Mouse (Mus musculus) stomach, embryonic 14.5 days (tissue): ENCODE measurements at regions not wholly inside any gene's neighbourhood (a gene's known extent, or its start where the extent isn't known, plus 50 kb on each side); places are given as distances from the start of the nearest gene placed in this dataset.

Source experiments
- ATAC-seq: fragments of 200-750 bp; cut with Nextera tagmentation; 2 replicates; pipeline ENCODE4 v1.8.0; 2017; ENCODE audit warnings: low read depth, moderate TSS enrichment; ENCODE audit not compliant: insufficient number of reproducible peaks, insufficient read depth, low FRiP score
- H3K27ac ChIP-seq: fragments of 300-500 bp; sonication (generic); 2 replicates; pipeline ENCODE4 v1.5.1; 2014; ENCODE audit warnings: mild to moderate bottlenecking, low read length, moderate library complexity, mixed read lengths
- H3K27me3 ChIP-seq: fragments of 300-500 bp; sonication (generic); 2 replicates; pipeline ENCODE4 v1.6.1; 2014; ENCODE audit warnings: low read length, control low read depth, mixed read lengths; ENCODE audit not compliant: control insufficient read depth, insufficient read depth
- H3K36me3 ChIP-seq: fragments of 300-500 bp; sonication (generic); 2 replicates; pipeline ENCODE4 v1.6.1; 2014; ENCODE audit warnings: mild to moderate bottlenecking, control low read depth, low read length, moderate library complexity, mixed read lengths; ENCODE audit not compliant: control insufficient read depth, insufficient read depth
- H3K4me1 ChIP-seq: fragments of 300-500 bp; sonication (generic); 2 replicates; pipeline ENCODE4 v1.6.1; 2014; ENCODE audit warnings: low read length, control low read depth, mixed read lengths; ENCODE audit not compliant: control insufficient read depth, insufficient read depth
- H3K4me2 ChIP-seq: fragments of 300-500 bp; sonication (generic); replicated peaks from 2 replicates; pipeline ENCODE4 v1.6.1; 2014; ENCODE audit warnings: low read depth, low read length, control low read depth
- H3K4me3 ChIP-seq: fragments of 300-500 bp; sonication (generic); 2 replicates; pipeline ENCODE4 v1.5.1; 2014; ENCODE audit warnings: low read depth, low read length, control low read depth
- H3K9ac ChIP-seq: fragments of 300-500 bp; sonication (generic); replicated peaks from 2 replicates; pipeline ENCODE4 v1.6.1; 2014; ENCODE audit warnings: low read depth, mild to moderate bottlenecking, control low read depth, low read length, moderate library complexity, mixed read lengths
- H3K9me3 ChIP-seq: fragments of 300-500 bp; sonication (generic); 2 replicates; pipeline ENCODE4 v1.6.1; 2016; ENCODE audit warnings: low read depth, low read length, control low read depth; ENCODE audit not compliant: control insufficient read depth
- WGBS: fragments of 180-500 bp; shearing (Covaris S2); extraction: QIAGEN DNeasy Blood & Tissue Kit; methylation state at CpG from one replicate; pipeline ENCODE4 v1.1.7; 2014; 5-methylcytosine and 5-hydroxymethylcytosine counted together

DNA sequence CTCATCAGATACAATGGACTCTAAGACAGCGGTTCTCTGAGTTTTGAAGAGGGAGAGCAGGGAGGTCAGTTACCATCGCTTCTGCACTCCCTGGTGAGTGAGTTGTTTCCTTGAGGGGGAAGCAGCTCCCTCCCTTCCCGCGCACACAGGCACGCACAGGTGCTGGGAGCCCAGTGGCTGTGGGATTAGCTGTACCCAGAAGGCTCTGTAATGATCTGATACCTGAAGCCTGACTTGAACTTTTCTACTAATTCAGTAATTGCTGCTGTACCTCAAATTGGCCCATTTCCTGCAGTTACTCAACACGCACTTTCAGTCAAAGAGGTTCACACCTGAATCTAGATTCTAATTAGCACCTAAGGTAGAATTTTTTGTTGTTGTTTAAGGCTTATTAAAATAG is 158.6 kb downstream of the Sox2 start:
- Histone ChIP-seq H3K4me1 (no peaks in the 10 kb centered on the region), H3K27ac (no peak overlapping the region), H3K9me3 (no peaks in the 10 kb centered on the region), H3K36me3 (no peaks in the 10 kb centered on the region), H3K9ac (no peak overlapping the region), H3K27me3 (no peaks in the 10 kb centered on the region), H3K4me2 (no peak overlapping the region), H3K4me3 (no peak overlapping the region)
- ATAC-seq, result no peak
- WGBS, result 22% methylated on average over 6 of the region's 6 CpGs

DNA sequence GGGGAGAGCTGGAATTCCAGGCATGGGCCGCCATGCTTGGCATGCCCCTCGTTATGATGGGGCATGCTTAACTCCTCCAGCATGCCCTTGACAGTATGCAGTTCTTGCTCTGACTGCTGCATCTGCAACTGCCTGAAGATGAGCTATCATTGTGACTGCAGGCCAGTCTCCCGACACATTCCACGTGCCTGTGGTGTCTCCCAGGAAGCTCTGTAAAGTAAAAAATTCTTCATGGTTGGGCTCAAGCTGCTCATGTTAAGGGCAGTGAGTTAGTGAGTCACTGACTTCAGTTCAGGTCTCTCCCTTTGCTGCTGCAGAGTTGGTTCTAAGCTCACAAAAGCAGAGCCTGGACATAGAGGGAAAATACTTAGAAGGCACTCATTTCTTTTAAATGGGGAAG is 161.5 kb downstream of the Sox2 start:
- ATAC-seq, result no peak

GRCm38 (mm10) chr3:34813046-34813625 is 162.9 kb downstream of the Sox2 start:
- ATAC-seq, result no peak
- WGBS, result 32% methylated on average over 9 of the region's 9 CpGs
- Histone ChIP-seq H3K9me3 (no peaks in the 10 kb centered on the region), H3K4me2 (no peak overlapping the region), H3K9ac (no peak overlapping the region), H3K27me3 (no peaks in the 10 kb centered on the region), H3K4me1 (no peaks in the 10 kb centered on the region), H3K27ac (no peak overlapping the region), H3K36me3 (no peaks in the 10 kb centered on the region), H3K4me3 (no peak overlapping the region)

More for the DNA sequence above, 161.5 kb downstream of the Sox2 start:
- Histone ChIP-seq H3K4me3 (no peak overlapping the region), H3K36me3 (no peaks in the 10 kb centered on the region), H3K4me1 (no peaks in the 10 kb centered on the region), H3K4me2 (no peak overlapping the region), H3K27me3 (no peaks in the 10 kb centered on the region), H3K9ac (no peak overlapping the region), H3K27ac (no peak overlapping the region), H3K9me3 (no peaks in the 10 kb centered on the region)
- 70% methylated on average over 4 of the region's 4 CpGs for WGBS

DNA sequence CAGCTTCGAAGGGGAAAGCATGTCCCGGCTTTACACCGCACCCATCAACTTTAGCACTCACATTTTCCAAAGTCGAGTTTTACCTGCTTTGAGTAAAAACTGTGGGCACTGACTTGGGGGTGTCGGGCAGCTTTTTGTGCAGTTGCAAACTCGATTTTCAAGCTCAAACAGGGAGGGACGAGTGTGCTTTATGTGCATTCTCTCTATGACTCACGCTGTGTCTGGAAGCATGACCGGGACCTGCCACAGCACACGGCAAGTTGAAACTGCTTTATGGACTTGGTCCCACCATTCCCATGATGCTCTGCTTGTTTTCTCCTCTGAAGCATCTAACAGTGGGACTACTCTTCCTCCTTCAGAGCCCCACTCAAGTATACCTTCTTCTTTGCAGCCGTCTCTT is 174.8 kb downstream of the Sox2 start:
- WGBS, result 70% methylated on average over 11 of the region's 11 CpGs
- peak overlapping the region; percentile 36; the same call in 1 of the 2 replicates for H3K27ac ChIP-seq
- H3K27me3 ChIP-seq, result no peaks in the 10 kb centered on the region
- no peaks in the 10 kb centered on the region for H3K36me3 ChIP-seq
- no peak overlapping the region for H3K4me2 ChIP-seq
- 0 out of 2 replicates have a peak, but pooled peaks cover 3% of the 10 kb centered on the region for H3K4me1 ChIP-seq
- H3K9ac ChIP-seq, result no peak overlapping the region
- no peak overlapping the region for H3K4me3 ChIP-seq
- H3K9me3 ChIP-seq, result no peaks in the 10 kb centered on the region
- no peak for ATAC-seq

DNA sequence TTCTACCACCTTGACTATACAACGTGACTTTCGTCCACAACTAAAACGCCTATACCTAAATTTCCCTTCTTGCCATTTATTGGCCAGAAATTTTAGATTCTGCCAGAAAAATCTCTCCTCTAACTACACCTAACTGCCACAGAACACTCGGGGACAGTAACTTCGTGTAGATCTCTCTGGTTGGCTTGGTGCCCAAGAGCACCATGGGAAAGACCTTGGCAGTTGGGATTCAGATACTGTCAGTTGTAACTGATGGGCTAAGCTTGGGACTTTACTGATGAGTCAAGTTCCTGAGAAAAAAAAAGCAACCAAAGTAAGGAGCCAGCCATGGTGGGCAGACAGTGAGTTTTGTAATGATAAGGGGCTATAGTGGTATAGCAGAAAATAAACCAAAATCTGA is 176.2 kb downstream of the Sox2 start:
- H3K36me3 ChIP-seq, result no peaks in the 10 kb centered on the region
- H3K4me3 ChIP-seq, result no peak overlapping the region
- 89% methylated on average over 5 of the region's 5 CpGs for WGBS
- H3K9ac ChIP-seq, result no peak overlapping the region
- H3K27ac ChIP-seq, result no peak overlapping the region
- no peaks in the 10 kb centered on the region for H3K27me3 ChIP-seq
- H3K4me1 ChIP-seq, result 0 out of 2 replicates have a peak, but pooled peaks cover 3% of the 10 kb centered on the region
- no peaks in the 10 kb centered on the region for H3K9me3 ChIP-seq
- ATAC-seq, result no peak
- H3K4me2 ChIP-seq, result no peak overlapping the region

DNA sequence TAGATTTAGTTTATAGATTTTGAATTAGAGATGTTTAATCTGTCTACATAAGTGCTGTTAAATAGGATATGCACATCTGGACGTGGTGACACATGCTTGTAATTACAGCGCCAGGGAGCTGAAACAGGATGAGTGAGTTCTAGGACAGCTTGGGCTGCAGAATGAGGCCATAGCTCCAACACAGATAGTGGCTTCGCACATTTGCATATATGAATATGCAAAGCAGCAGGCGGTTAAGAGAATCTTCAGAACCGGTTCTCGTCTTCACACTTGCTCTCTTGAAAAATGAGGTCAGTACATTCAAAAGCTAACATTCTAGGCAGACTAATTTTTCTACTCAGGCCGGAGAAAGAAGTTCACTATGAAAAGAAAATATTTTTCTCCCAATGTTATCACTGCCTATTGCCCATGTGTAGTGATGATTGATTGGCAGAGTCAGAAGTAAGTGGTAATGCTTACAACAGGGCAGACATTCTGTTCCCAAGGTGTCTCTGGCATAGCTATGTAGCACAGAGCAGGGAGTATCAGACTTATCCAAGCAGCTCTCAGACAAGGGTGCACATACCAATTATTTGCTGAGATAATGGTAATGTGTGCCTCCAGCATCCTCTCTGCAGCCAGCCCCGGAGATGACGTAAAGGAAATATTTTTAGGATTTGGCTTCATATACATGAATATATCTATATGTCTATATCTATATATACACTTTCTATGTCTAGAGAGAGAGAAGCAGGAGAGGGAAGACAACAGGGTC is 178.4 kb downstream of the Sox2 start:
- Histone ChIP-seq H3K4me2 (no peak overlapping the region), H3K27me3 (no peaks in the 10 kb centered on the region), H3K9me3 (no peaks in the 10 kb centered on the region), H3K27ac (no peak overlapping the region), H3K4me1 (0 out of 2 replicates have a peak, but pooled peaks cover 3% of the 10 kb centered on the region), H3K36me3 (no peaks in the 10 kb centered on the region), H3K9ac (no peak overlapping the region), H3K4me3 (no peak overlapping the region)
- ATAC-seq, result no peak
- WGBS, result 62% methylated on average over 9 of the region's 9 CpGs

DNA sequence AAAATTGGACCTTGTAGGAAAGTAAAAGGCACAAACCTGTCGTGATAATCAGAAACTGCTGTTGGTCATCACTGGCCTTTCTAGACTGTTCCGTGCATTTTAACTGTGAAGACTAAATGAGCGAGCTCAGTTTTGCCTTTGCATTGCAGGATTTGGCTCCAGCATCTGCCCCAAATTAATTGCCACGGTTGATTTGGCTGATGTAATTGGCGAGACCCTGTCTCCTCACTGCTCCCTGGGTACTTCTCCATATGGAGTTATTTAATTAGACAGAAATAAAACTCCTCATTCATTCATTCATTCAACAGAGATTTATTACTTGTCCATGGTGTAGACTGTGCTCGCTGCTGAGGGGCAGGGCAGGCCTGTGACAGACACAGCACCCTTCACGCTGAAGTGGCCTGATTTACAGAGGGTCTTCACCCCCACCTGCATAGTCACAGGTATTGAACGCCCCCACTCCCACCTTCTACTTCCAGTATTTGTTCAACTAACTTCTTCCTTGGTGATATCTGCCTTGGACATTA is 186.6 kb downstream of the Sox2 start:
- no peaks in the 10 kb centered on the region for H3K9me3 ChIP-seq
- H3K4me3 ChIP-seq, result no peak overlapping the region
- H3K4me2 ChIP-seq, result no peak overlapping the region
- no peak overlapping the region for H3K27ac ChIP-seq
- ATAC-seq, result no peak
- no peaks in the 10 kb centered on the region for H3K27me3 ChIP-seq
- WGBS, result 81% methylated on average over 8 of the region's 8 CpGs
- H3K36me3 ChIP-seq, result no peaks in the 10 kb centered on the region
- H3K9ac ChIP-seq, result no peak overlapping the region
- H3K4me1 ChIP-seq, result no peaks in the 10 kb centered on the region

GRCm38 (mm10) chr3:34837644-34838332 is 187.6 kb downstream of the Sox2 start:
- Histone ChIP-seq H3K36me3 (no peaks in the 10 kb centered on the region), H3K9me3 (no peaks in the 10 kb centered on the region), H3K4me3 (no peak overlapping the region), H3K4me2 (no peak overlapping the region), H3K27me3 (no peaks in the 10 kb centered on the region), H3K9ac (no peak overlapping the region), H3K4me1 (no peaks in the 10 kb centered on the region), H3K27ac (no peak overlapping the region)
- peak; percentile 53; the same call in 1 of the 2 replicates for ATAC-seq
- WGBS, result 65% methylated on average over 11 of the region's 11 CpGs
